In genomic region chr19:57428641-57429040, GRCm38 (mm10) we compare ENCODE assay signal across 26 mouse cellular contexts.
"Had no signal": no experiment of that assay in that cellular context is flagged by ENCODE, and none has a peak within 500 bp of the region (broad histone marks: within the 10 kb centered on the region; RNA-seq: fewer than 3 reads in every experiment).

No protein-coding gene starts in this region.

- H3K9me3 ChIP-seq: embryonic facial prominence, embryonic 10.5 days; embryonic facial prominence, embryonic 12.5 days; embryonic facial prominence, embryonic 13.5 days; embryonic facial prominence, embryonic 15.5 days; forebrain, embryonic 10.5 days; forebrain, embryonic 12.5 days; forebrain, embryonic 13.5 days; forebrain, embryonic 15.5 days; heart, embryonic 10.5 days had no signal

- H3K4me2 ChIP-seq: embryonic facial prominence, embryonic 12.5 days; embryonic facial prominence, embryonic 13.5 days; embryonic facial prominence, embryonic 15.5 days; forebrain, embryonic 12.5 days; forebrain, embryonic 13.5 days; forebrain, embryonic 15.5 days had no signal

- H3K36me3 ChIP-seq: embryonic facial prominence, embryonic 10.5 days; embryonic facial prominence, embryonic 12.5 days; embryonic facial prominence, embryonic 13.5 days; embryonic facial prominence, embryonic 15.5 days; forebrain, embryonic 10.5 days; forebrain, embryonic 12.5 days; forebrain, embryonic 15.5 days; heart, embryonic 10.5 days had no signal

- DNase-seq: cerebellum, adult 2 months; cerebellum, adult 8-10 months; cerebellum, adult 9-10 months; cerebellum, postnatal 25 days; cerebellum, postnatal 36 days; embryo, embryonic 11 days; forebrain, postnatal 0 days; gastrocnemius, adult 2 months; gastrocnemius, postnatal 10 days; gastrocnemius, postnatal 14 days; gastrocnemius, postnatal 25 days; gastrocnemius, postnatal 36 days; heart, adult 18-20 months; heart, adult 2 months had no signal

- H3K4me3 ChIP-seq: embryonic facial prominence, embryonic 10.5 days; embryonic facial prominence, embryonic 12.5 days; embryonic facial prominence, embryonic 13.5 days; embryonic facial prominence, embryonic 15.5 days; erythroblast, embryonic 14.5 days; forebrain, embryonic 10.5 days; forebrain, embryonic 12.5 days; forebrain, embryonic 13.5 days; forebrain, embryonic 15.5 days; gastrocnemius, adult 2 months; heart, adult 2 months; heart, embryonic 10.5 days had no signal

- H3K27ac ChIP-seq: embryonic facial prominence, embryonic 10.5 days; embryonic facial prominence, embryonic 12.5 days; embryonic facial prominence, embryonic 13.5 days; embryonic facial prominence, embryonic 15.5 days; forebrain, embryonic 10.5 days; forebrain, embryonic 12.5 days; forebrain, embryonic 13.5 days; forebrain, embryonic 15.5 days; gastrocnemius, adult 2 months; heart, adult 2 months; heart, embryonic 10.5 days had no signal

- H3K27me3 ChIP-seq: embryonic facial prominence, embryonic 12.5 days; embryonic facial prominence, embryonic 13.5 days; embryonic facial prominence, embryonic 15.5 days; forebrain, embryonic 12.5 days; forebrain, embryonic 13.5 days; forebrain, embryonic 15.5 days had no signal

- H3K9ac ChIP-seq: embryonic facial prominence, embryonic 12.5 days; embryonic facial prominence, embryonic 13.5 days; embryonic facial prominence, embryonic 15.5 days; forebrain, embryonic 12.5 days; forebrain, embryonic 13.5 days; forebrain, embryonic 15.5 days; forebrain, postnatal 0 days had no signal

- H3K4me1 ChIP-seq: embryonic facial prominence, embryonic 12.5 days had no signal

- ATAC-seq: forebrain, embryonic 13.5 days; forebrain, embryonic 14.5 days; forebrain, embryonic 15.5 days; forebrain, embryonic 16.5 days; forebrain, postnatal 0 days had no signal
